Mouse (Mus musculus): ENCODE results near the gene D630045J12Rik. TPM values are rescaled to one million over a fixed set of nuclear protein-coding genes. Genes with fewer than 3 reads are reported as not detected.

Gene D630045J12Rik
- polyA plus RNA-seq, 1 experiment from 2014 or later: 0.80 TPM

- Histone ChIP-seq H3K9ac (no peak overlapping the region), H3K4me3 (no peak overlapping the region), H3K36me3 (no peaks in the 10 kb centered on the region), H3K27me3 (replicated peaks) (peaks cover 37% of the 10 kb centered on the region), H3K9me3 (replicated peaks) (no peaks in the 10 kb centered on the region), H3K27ac (no peak overlapping the region), H3K4me1 (peaks cover 21% of the 10 kb centered on the region), H3K4me2 (no peak overlapping the region)
- 80% methylated on average over 8 of the region's 8 CpGs for WGBS (ENCODE audit: insufficient replicate concordance)
- no peak for ATAC-seq
These were observed 3.7 kb upstream of the D630045J12Rik start for GRCm38 (mm10) chr6:38257506-38257905.

GRCm38 (mm10) chr6:38256793-38257192, 3.0 kb upstream of the D630045J12Rik start:
- Histone ChIP-seq H3K4me2 (no peak overlapping the region), H3K27me3 (replicated peaks) (peaks cover 43% of the 10 kb centered on the region), H3K9me3 (replicated peaks) (no peaks in the 10 kb centered on the region), H3K36me3 (no peaks in the 10 kb centered on the region), H3K27ac (no peak overlapping the region), H3K9ac (no peak overlapping the region), H3K4me1 (peaks cover 22% of the 10 kb centered on the region), H3K4me3 (no peak overlapping the region)
- ATAC-seq: no peak
- whole genome bisulfite sequencing (ENCODE audit: insufficient replicate concordance): 37% methylated on average over 4 of the region's 4 CpGs

GRCm38 (mm10) chr6:38255794-38256193, 2.0 kb upstream of the D630045J12Rik start:
- no peaks in the 10 kb centered on the region for H3K9me3 ChIP-seq (replicated peaks)
- H3K4me3 ChIP-seq: no peak overlapping the region
- peaks cover 43% of the 10 kb centered on the region for H3K27me3 ChIP-seq (replicated peaks)
- H3K4me1 ChIP-seq: peaks cover 22% of the 10 kb centered on the region
- no peak for ATAC-seq
- H3K36me3 ChIP-seq: no peaks in the 10 kb centered on the region
- H3K27ac ChIP-seq: no peak overlapping the region
- no peak overlapping the region for H3K4me2 ChIP-seq
- 69% methylated on average over 2 of the region's 2 CpGs for WGBS (ENCODE audit: insufficient replicate concordance)
- no peak overlapping the region for H3K9ac ChIP-seq

- ATAC-seq: no peak
- Histone ChIP-seq H3K36me3 (no peaks in the 10 kb centered on the region), H3K4me1 (peaks cover 22% of the 10 kb centered on the region), H3K9me3 (replicated peaks) (no peaks in the 10 kb centered on the region), H3K27me3 (replicated peaks) (peaks cover 43% of the 10 kb centered on the region), H3K9ac (peak overlapping the region; percentile 65), H3K27ac (no peak overlapping the region), H3K4me3 (peak overlapping the region; percentile 69), H3K4me2 (peak overlapping the region; percentile 92)
- WGBS (ENCODE audit: insufficient replicate concordance): 21% methylated on average over 19 of the region's 19 CpGs
These were observed 758 bp downstream of the D630045J12Rik start for GRCm38 (mm10) chr6:38252766-38253735.

- no peak overlapping the region for H3K4me3 ChIP-seq
- ATAC-seq: no peak
- 79% methylated on average over 10 of the region's 10 CpGs for WGBS (ENCODE audit: insufficient replicate concordance)
- no peak overlapping the region for H3K4me2 ChIP-seq
- no peaks in the 10 kb centered on the region for H3K36me3 ChIP-seq
- no peak overlapping the region for H3K27ac ChIP-seq
- H3K9me3 ChIP-seq (replicated peaks): no peaks in the 10 kb centered on the region
- H3K9ac ChIP-seq: no peak overlapping the region
- peaks cover 43% of the 10 kb centered on the region for H3K27me3 ChIP-seq (replicated peaks)
- peaks cover 22% of the 10 kb centered on the region for H3K4me1 ChIP-seq
These were observed 1.7 kb downstream of the D630045J12Rik start for GRCm38 (mm10) chr6:38252139-38252538.

- H3K4me2 ChIP-seq: no peak overlapping the region
- H3K4me1 ChIP-seq: peaks cover 22% of the 10 kb centered on the region
- ATAC-seq: no peak
- H3K27me3 ChIP-seq (replicated peaks): peaks cover 43% of the 10 kb centered on the region
- no peaks in the 10 kb centered on the region for H3K36me3 ChIP-seq
- H3K4me3 ChIP-seq: no peak overlapping the region
- H3K27ac ChIP-seq: no peak overlapping the region
- no peaks in the 10 kb centered on the region for H3K9me3 ChIP-seq (replicated peaks)
- no peak overlapping the region for H3K9ac ChIP-seq
- WGBS (ENCODE audit: insufficient replicate concordance): 46% methylated on average over 4 of the region's 4 CpGs
These were observed 2.3 kb downstream of the D630045J12Rik start for GRCm38 (mm10) chr6:38251464-38251863.

GRCm38 (mm10) chr6:38247362-38247761, 6.4 kb downstream of the D630045J12Rik start:
- Histone ChIP-seq H3K27ac (no peak overlapping the region), H3K4me3 (no peak overlapping the region), H3K9me3 (replicated peaks) (no peaks in the 10 kb centered on the region), H3K4me2 (no peak overlapping the region), H3K36me3 (no peaks in the 10 kb centered on the region), H3K9ac (no peak overlapping the region), H3K27me3 (replicated peaks) (peaks cover 4% of the 10 kb centered on the region), H3K4me1 (no peaks in the 10 kb centered on the region)
- WGBS (ENCODE audit: insufficient replicate concordance): 77% methylated on average over 4 of the region's 4 CpGs
- no peak for ATAC-seq

GRCm38 (mm10) chr6:38244806-38245205, 9.0 kb downstream of the D630045J12Rik start:
- no peaks in the 10 kb centered on the region for H3K4me1 ChIP-seq
- no peaks in the 10 kb centered on the region; the same call in 1 of the 2 replicates for H3K27me3 ChIP-seq (replicated peaks)
- H3K9me3 ChIP-seq (replicated peaks): no peaks in the 10 kb centered on the region
- no peak overlapping the region for H3K4me2 ChIP-seq
- no peak for ATAC-seq
- WGBS (ENCODE audit: insufficient replicate concordance): 82% methylated on average over 3 of the region's 3 CpGs
- no peak overlapping the region for H3K9ac ChIP-seq
- no peaks in the 10 kb centered on the region for H3K36me3 ChIP-seq
- H3K27ac ChIP-seq: no peak overlapping the region
- no peak overlapping the region for H3K4me3 ChIP-seq

- WGBS (ENCODE audit: insufficient replicate concordance): 41% methylated on average over 3 of the region's 3 CpGs
- no peak overlapping the region for H3K9ac ChIP-seq
- H3K4me1 ChIP-seq: no peaks in the 10 kb centered on the region
- no peak overlapping the region for H3K27ac ChIP-seq
- H3K4me2 ChIP-seq: no peak overlapping the region
- H3K36me3 ChIP-seq: no peaks in the 10 kb centered on the region
- H3K27me3 ChIP-seq (replicated peaks): no peaks in the 10 kb centered on the region; the same call in 1 of the 2 replicates
- no peak overlapping the region for H3K4me3 ChIP-seq
- ATAC-seq: no peak
- no peaks in the 10 kb centered on the region for H3K9me3 ChIP-seq (replicated peaks)
These were observed 9.6 kb downstream of the D630045J12Rik start for GRCm38 (mm10) chr6:38244167-38244566.

GRCm38 (mm10) chr6:38242833-38243232, 11.0 kb downstream of the D630045J12Rik start:
- no peaks in the 10 kb centered on the region for H3K36me3 ChIP-seq
- no peak overlapping the region for H3K4me3 ChIP-seq
- no peaks in the 10 kb centered on the region for H3K4me1 ChIP-seq
- H3K4me2 ChIP-seq: no peak overlapping the region
- no peak overlapping the region for H3K9ac ChIP-seq
- H3K9me3 ChIP-seq (replicated peaks): no peaks in the 10 kb centered on the region
- H3K27me3 ChIP-seq (replicated peaks): no peaks in the 10 kb centered on the region; the same call in 1 of the 2 replicates
- H3K27ac ChIP-seq: no peak overlapping the region
- ATAC-seq: no peak
- 75% methylated on average over 5 of the region's 5 CpGs for WGBS (ENCODE audit: insufficient replicate concordance)

- Histone ChIP-seq H3K9me3 (replicated peaks) (no peaks in the 10 kb centered on the region), H3K4me2 (no peak overlapping the region), H3K36me3 (no peaks in the 10 kb centered on the region), H3K4me1 (no peaks in the 10 kb centered on the region), H3K9ac (no peak overlapping the region), H3K27ac (no peak overlapping the region), H3K4me3 (no peak overlapping the region), H3K27me3 (replicated peaks) (no peaks in the 10 kb centered on the region; the same call in 1 of the 2 replicates)
- ATAC-seq: no peak
- WGBS (ENCODE audit: insufficient replicate concordance): 81% methylated on average over 8 of the region's 8 CpGs
These were observed 11.4 kb downstream of the D630045J12Rik start for GRCm38 (mm10) chr6:38242295-38242830.

- Histone ChIP-seq H3K27me3 (replicated peaks) (no peaks in the 10 kb centered on the region; the same call in 1 of the 2 replicates), H3K4me3 (no peak overlapping the region), H3K9me3 (replicated peaks) (no peaks in the 10 kb centered on the region), H3K4me1 (no peaks in the 10 kb centered on the region), H3K27ac (no peak overlapping the region), H3K36me3 (no peaks in the 10 kb centered on the region), H3K9ac (no peak overlapping the region), H3K4me2 (no peak overlapping the region)
- ATAC-seq: no peak
- 40% methylated on average over 4 of the region's 4 CpGs for WGBS (ENCODE audit: insufficient replicate concordance)
These were observed 12.3 kb downstream of the D630045J12Rik start for GRCm38 (mm10) chr6:38241508-38241907.
